Mouse (Mus musculus) skeletal muscle tissue, postnatal 0 days (tissue): ENCODE measurements around the gene Paf1. TPM values are rescaled to one million over a fixed set of nuclear protein-coding genes. Genes with fewer than 3 reads are reported as not detected.

Experiments used
- polyA plus RNA-seq: library from polyadenylated mRNA; unstranded; fragments of >200 nt; fragmentation: Nextera tagmentation; extraction: Ambion mirVana; gene quantifications from 2 replicates; pipeline ENCODE4 v1.2.1, GENCODE M21; 2015

The Paf1 gene
- 49.3 TPM in 2 replicates for polyA plus RNA-seq

GRCm38 (mm10) chr7:28392429-28393271 lies at the start of gene Paf1, which contains the start of gene Med29:
Paf1 (plus strand) TSS chr7:28392951.
Med29 (minus strand) TSS chr7:28392708.

GRCm38 (mm10) chr7:28350155-28350883 lies 42.4 kb upstream of the Paf1 start, which contains the start of gene Rps16:
Rps16 (plus strand) TSS chr7:28350652.

GRCm38 (mm10) chr7:28372251-28373108 lies 20.3 kb upstream of the Paf1 start, which contains the start of gene Plekhg2:
Plekhg2 (minus strand) TSS chr7:28372599.

GRCm38 (mm10) chr7:28380237-28381016 lies 12.3 kb upstream of the Paf1 start, which contains the start of gene Zfp36:
Zfp36 (minus strand) TSS chr7:28380253.

GRCm38 (mm10) chr7:28436932-28437570 lies 44.3 kb downstream of the Paf1 start, which contains the start of gene Gmfg:
Gmfg (plus strand) TSS chr7:28437447.

Other genes starting within 250 kb of the Paf1 start
- 38.9 and 55.1 TPM in 2 replicates for gene Fbl, start 223.2 kb upstream of the Paf1 start, polyA plus RNA-seq
- gene Dyrk1b, start 213.5 kb upstream of the Paf1 start, polyA plus RNA-seq, result 49.8 and 62.1 TPM in 2 replicates
- 7.0 and 7.9 TPM in 2 replicates for gene Eid2, start 125.1 kb upstream of the Paf1 start, polyA plus RNA-seq
- 9.4 and 10.3 TPM in 2 replicates for gene Eid2b, start 115.2 kb upstream of the Paf1 start, polyA plus RNA-seq
- gene Selenov, start 101.8 kb upstream of the Paf1 start, polyA plus RNA-seq, result 0.16 TPM in 1 of 2 replicates, not detected in the other
- gene Dll3, start 90.7 kb upstream of the Paf1 start, polyA plus RNA-seq, result not detected in 2 replicates
- 71.8 and 92.4 TPM in 2 replicates for gene Timm50, start 80.9 kb upstream of the Paf1 start, polyA plus RNA-seq
- gene Supt5, start 54.2 kb upstream of the Paf1 start, polyA plus RNA-seq, result 44.9 and 47.5 TPM in 2 replicates
- 568 and 593 TPM in 2 replicates for gene Rps16, start 42.3 kb upstream of the Paf1 start, polyA plus RNA-seq
- 18.0 and 18.7 TPM in 2 replicates for gene Plekhg2, start 20.4 kb upstream of the Paf1 start, polyA plus RNA-seq
- 9.9 and 12.2 TPM in 2 replicates for gene Zfp36, start 12.7 kb upstream of the Paf1 start, polyA plus RNA-seq
- 39.1 and 40.9 TPM in 2 replicates for gene Med29, start 243 bp upstream of the Paf1 start, polyA plus RNA-seq
- 21.4 and 29.1 TPM in 2 replicates for gene Gmfg, start 44.5 kb downstream of the Paf1 start, polyA plus RNA-seq
- 0.38 and 0.43 TPM in 2 replicates for gene Lrfn1, start 59.0 kb downstream of the Paf1 start, polyA plus RNA-seq
- gene Ifnl2, start 117.5 kb downstream of the Paf1 start, polyA plus RNA-seq, result not detected in 2 replicates
- gene Ifnl3, start 129.9 kb downstream of the Paf1 start, polyA plus RNA-seq, result not detected in 2 replicates
- gene Sycn, start 147.9 kb downstream of the Paf1 start, polyA plus RNA-seq, result not detected in 2 replicates
- gene Nccrp1, start 154.3 kb downstream of the Paf1 start, polyA plus RNA-seq, result 1.8 TPM in 1 of 2 replicates, not detected in the other
- 11.0 and 11.5 TPM in 2 replicates for gene Samd4b, start 205.2 kb downstream of the Paf1 start, polyA plus RNA-seq
- 5.7 and 6.5 TPM in 2 replicates for gene Pak4, start 205.2 kb downstream of the Paf1 start, polyA plus RNA-seq
- 0.77 TPM in 1 of 2 replicates, not detected in the other for gene Acp7, start 238.4 kb downstream of the Paf1 start, polyA plus RNA-seq